Mouse (Mus musculus) heart, adult 2 months (tissue): ENCODE measurements around the gene Grm5.

Source experiments
- CTCF ChIP-seq: fragments of 200-600 bp; IDR thresholded peaks from 2 replicates; pipeline ENCODE4 v1.8.1; 2022; ENCODE audit warnings: antibody characterized with exemption, mild to moderate bottlenecking, moderate library complexity
- EP300 ChIP-seq: fragments of 200-500 bp; IDR thresholded peaks from 2 replicates; pipeline ENCODE4 v1.6.1; 2011; ENCODE audit warnings: low read depth, low read length, control low read depth; ENCODE audit not compliant: insufficient read depth
- POLR2A ChIP-seq: fragments of 200-500 bp; IDR thresholded peaks from 2 replicates; pipeline ENCODE4 v1.6.1; 2011; ENCODE audit warnings: mild to moderate bottlenecking, low read depth, low read length, control low read depth; ENCODE audit not compliant: insufficient read depth

DNA sequence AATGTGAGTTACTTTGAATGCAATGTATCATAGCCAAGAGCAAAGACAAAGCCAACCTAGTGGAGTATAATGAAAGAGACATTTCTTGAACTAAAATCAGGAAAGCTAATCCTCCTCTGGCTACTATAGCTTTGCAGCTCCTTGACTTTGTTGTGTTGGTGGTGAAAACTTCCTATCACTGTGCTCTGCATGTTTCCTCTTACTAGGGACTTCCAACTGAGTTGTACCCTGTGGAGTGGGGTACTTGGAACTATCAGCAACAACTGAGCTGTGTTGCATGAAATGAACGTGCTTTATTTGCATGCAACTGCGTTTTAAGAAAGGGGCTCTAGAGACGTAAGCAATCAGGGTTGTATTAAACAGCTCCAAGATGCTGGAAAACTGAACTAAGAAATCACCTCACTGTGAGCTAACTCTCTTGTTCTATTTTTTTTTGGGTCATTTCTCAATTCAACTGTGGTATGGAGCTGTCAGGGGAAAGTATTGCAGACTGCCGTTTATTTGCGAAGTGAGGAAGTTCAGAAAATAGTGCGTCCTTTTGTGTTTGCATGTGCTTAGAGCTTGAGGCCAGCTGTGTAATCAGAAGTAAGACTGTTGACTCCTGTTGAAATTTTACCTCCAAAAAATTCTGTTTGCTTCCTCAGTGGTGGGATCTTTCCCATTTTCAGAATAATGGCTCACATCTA lies 532.9 kb downstream of the Grm5 start:
- TF ChIP-seq EP300 (no peak), CTCF (no peak), POLR2A (no peak)
